Mouse (Mus musculus): ENCODE measurements around the gene Defb28. TPM values are rescaled to one million over a fixed set of nuclear protein-coding genes. Genes with fewer than 3 reads are reported as not detected.
A peak's percentile ranks its signal among the peaks of the same experiment; 100 is the strongest.

Gene Defb28
- polyA plus RNA-seq (2012; rRNA removed) = not detected in 2 replicates

- no peak for DNase-seq (ENCODE audit: low spot score)
These were observed at the start of gene Defb28 for GRCm38 (mm10) chr2:152517981-152518380. Defb28 (plus strand) TSS chr2:152518255.

- DNase-seq (ENCODE audit: low spot score) = no peak
These were observed 47.1 kb upstream of the Defb28 start for GRCm38 (mm10) chr2:152470973-152471372.

GRCm38 (mm10) chr2:152472434-152472833 lies 45.6 kb upstream of the Defb28 start:
- no peak for DNase-seq (ENCODE audit: low spot score)

GRCm38 (mm10) chr2:152476763-152477162 lies 41.3 kb upstream of the Defb28 start, which contains the start of gene Defb20:
Defb20 (plus strand) TSS chr2:152477063.
- DNase-seq (ENCODE audit: low spot score) = no peak

- no peak for DNase-seq (ENCODE audit: low spot score)
These were observed 37.2 kb upstream of the Defb28 start for GRCm38 (mm10) chr2:152480881-152481280.

- no peak for DNase-seq (ENCODE audit: low spot score)
These were observed 36.3 kb upstream of the Defb28 start for GRCm38 (mm10) chr2:152481726-152482125.

GRCm38 (mm10) chr2:152487024-152487423 lies 31.0 kb upstream of the Defb28 start:
- no peak for DNase-seq (ENCODE audit: low spot score)

GRCm38 (mm10) chr2:152490038-152490437 lies 28.0 kb upstream of the Defb28 start, which contains the start of gene Defb22:
Defb22 (minus strand) TSS chr2:152490138.
- no peak for DNase-seq (ENCODE audit: low spot score)

- no peak for DNase-seq (ENCODE audit: low spot score)
These were observed 24.9 kb upstream of the Defb28 start for GRCm38 (mm10) chr2:152493151-152493550.

- no peak for DNase-seq (ENCODE audit: low spot score)
These were observed 20.0 kb upstream of the Defb28 start for GRCm38 (mm10) chr2:152498020-152498419.

GRCm38 (mm10) chr2:152500204-152500862 lies 17.7 kb upstream of the Defb28 start:
- no peak for DNase-seq (ENCODE audit: low spot score)

GRCm38 (mm10) chr2:152500863-152501229 lies 17.2 kb upstream of the Defb28 start:
- no peak for DNase-seq (ENCODE audit: low spot score)

- no peak for DNase-seq (ENCODE audit: low spot score)
These were observed 14.1 kb upstream of the Defb28 start for GRCm38 (mm10) chr2:152503950-152504349.

- DNase-seq (ENCODE audit: low spot score) = no peak
These were observed 6.5 kb upstream of the Defb28 start, which contains the start of gene Defb26 for GRCm38 (mm10) chr2:152511592-152511991. Defb26 (minus strand) TSS chr2:152511692.

- no peak for DNase-seq (ENCODE audit: low spot score)
These were observed 2.0 kb upstream of the Defb28 start for GRCm38 (mm10) chr2:152516084-152516483.

- no peak for DNase-seq (ENCODE audit: low spot score)
These were observed 22.1 kb downstream of the Defb28 start, which contains the start of gene Defb29 for GRCm38 (mm10) chr2:152539944-152540710. Defb29 (minus strand) TSS chr2:152540098.

- DNase-seq (ENCODE audit: low spot score) = no peak
These were observed 23.9 kb downstream of the Defb28 start for GRCm38 (mm10) chr2:152541979-152542378.

GRCm38 (mm10) chr2:152542897-152543296 lies 24.8 kb downstream of the Defb28 start:
- no peak for DNase-seq (ENCODE audit: low spot score)

GRCm38 (mm10) chr2:152543478-152543877 lies 25.4 kb downstream of the Defb28 start:
- DNase-seq (ENCODE audit: low spot score) = no peak

GRCm38 (mm10) chr2:152544691-152545090 lies 26.6 kb downstream of the Defb28 start:
- DNase-seq (ENCODE audit: low spot score) = no peak

- DNase-seq (ENCODE audit: low spot score) = no peak
These were observed 30.1 kb downstream of the Defb28 start for GRCm38 (mm10) chr2:152548124-152548523.

- peak; percentile 23 for DNase-seq (ENCODE audit: low spot score)
These were observed 35.8 kb downstream of the Defb28 start for GRCm38 (mm10) chr2:152553774-152554423.
